Mouse (Mus musculus) ES-E14 (cell line): ENCODE data around the gene Tmtc4.

ENCODE experiments used
- HCFC1 ChIP-seq: IDR thresholded peaks from 2 replicates; pipeline ENCODE4 v1.6.1; 2012; ENCODE audit warnings: low read length, inconsistent platforms, borderline replicate concordance; ENCODE audit not compliant: insufficient read depth
- ZC3H11A ChIP-seq: IDR thresholded peaks from 2 replicates; pipeline ENCODE4 v1.6.1; 2012; ENCODE audit warnings: low read depth, mild to moderate bottlenecking, inconsistent platforms, low read length, borderline replicate concordance

DNA sequence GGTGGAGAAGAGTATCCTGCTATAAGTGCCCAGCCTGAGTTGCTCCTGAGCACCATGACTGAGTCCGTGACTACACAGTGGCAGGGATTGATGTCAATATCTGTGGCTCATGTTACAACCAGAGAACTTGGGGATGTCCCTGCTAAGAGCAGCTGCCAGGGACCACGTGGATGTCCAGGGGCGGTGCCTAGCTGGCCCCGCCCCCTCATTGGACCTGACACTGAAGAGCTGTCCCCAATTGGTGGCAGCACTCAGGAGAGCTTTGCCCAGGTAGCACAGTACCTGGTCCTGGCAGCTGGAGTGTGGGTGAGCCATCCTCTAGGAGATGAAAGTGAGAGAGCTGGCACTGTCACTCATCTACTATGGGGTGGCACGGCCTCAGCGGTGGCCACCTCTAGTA lies 9.1 kb upstream of the Tmtc4 start:
- TF ChIP-seq HCFC1 (no peak), ZC3H11A (no peak)
